Mouse (Mus musculus) layer of hippocampus, adult 9-10 months (tissue): ENCODE measurements around the gene Kdm1a.

ENCODE experiments used
- DNase-seq: peaks from one replicate; pipeline ENCODE4 v3.0.0; 2022; ENCODE audit warnings: low spot score

Kdm1a gene

DNA sequence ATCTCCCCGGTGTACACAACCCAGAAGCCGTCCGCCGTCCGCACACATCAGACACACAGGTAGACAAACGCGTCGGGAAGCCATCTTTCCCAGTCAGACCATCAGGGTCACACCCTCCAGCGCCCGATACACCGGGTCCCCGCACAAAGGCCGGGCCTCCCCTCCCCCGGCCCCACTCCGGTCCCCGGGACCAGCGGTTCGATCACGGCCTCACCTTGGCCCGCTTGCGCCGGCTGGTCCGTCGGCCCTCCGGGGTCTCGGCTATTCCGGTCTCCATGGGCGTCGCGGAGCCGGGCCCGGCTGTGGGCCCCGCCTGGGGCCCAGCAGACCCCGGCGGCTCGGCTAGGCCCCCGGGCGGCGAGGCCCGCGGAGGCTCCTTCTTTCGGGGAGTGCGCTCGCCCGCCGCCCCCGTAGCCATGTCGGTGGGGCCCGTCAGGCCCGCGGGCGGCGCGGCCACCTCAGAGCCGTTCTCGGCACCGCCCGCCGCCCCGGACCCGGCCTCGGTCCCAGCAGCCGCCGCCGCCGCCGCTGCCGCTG is 437 bp downstream of the Kdm1a start:
- DNase-seq = no peak

DNA sequence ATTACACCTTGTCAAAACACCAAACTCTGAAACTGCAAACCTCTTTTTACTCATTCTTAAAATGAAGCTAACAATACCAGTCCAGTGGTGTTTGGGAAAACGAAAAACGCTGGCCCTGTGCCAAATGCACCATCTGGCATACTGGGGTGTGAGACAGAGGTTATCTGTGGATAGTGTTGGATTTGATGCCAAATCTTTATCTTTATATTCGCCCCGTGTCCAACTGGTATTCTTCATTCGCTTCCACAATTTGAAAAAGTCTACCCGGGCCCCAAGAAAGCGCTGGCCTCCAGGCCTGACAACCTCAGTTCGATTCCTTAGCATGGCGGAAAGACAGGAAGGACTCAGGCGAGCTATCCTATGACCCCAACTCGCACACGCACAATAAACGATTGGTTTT is 1.0 kb downstream of the Kdm1a start:
- no peak for DNase-seq

DNA sequence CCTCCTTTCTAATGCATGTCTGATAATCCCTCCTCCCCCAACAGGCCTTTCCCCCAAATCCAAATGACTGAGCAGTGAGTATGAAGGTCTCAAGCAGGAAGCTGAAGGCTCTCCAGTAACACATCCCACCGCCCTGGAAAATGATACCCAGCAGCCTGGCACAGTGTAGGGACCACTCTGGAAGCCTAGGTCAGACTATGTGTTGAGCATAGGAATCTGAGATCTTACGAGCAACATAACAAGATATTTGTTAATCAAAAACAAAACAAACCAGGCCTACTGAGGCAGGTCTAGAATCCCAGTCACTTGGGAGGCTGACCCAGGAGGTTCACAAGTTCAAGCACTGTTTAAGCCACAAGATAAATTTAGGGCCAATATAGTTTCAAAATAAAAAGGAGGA is 2.0 kb downstream of the Kdm1a start:
- no peak for DNase-seq

DNA sequence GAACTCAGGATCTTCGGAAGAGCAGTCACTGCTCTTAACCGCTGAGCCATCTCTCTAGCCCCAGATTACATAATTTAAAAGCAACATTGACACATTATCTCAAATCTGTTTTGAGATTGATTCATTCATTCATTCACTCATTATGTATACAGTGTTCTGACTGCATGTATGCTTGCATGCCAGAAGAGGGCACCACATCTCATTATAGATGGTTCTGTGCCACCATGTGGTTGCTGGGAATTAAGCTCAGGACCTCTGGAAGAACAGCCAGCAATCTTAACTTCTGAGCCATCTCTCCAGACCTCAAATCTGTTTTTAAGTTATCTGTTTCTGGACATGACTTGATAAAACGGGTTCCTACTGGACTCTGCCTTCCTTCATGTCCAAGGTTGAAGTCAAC is 2.7 kb downstream of the Kdm1a start:
- DNase-seq = no peak

DNA sequence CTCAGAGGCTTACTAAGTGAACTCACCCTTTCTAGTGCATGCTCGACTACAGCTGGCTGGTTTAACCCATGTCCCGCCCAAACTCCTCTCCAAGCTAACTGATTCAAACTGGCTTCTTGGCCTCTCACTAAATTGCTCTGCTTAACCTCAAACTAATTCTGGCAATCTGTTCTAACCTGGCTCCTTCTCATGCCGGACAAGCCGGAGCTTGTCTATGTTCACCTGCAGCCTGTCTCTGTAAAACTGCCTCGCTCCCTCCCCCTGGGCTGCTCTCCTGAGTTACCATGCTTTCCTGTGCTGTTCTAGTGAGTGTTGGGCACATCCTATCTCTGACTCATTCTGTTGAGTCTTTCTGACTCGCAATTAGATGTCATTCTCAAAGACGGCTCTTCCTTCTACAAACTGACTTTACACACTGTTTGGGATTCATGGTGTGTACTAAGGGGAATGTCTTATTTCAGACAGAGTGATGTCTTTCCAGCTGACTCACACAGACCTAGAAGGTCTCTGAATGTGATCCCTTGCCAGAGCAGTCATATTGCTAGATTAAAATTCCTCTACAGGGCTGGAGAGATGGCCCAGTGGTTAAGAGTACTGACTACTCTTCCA is 4.2 kb downstream of the Kdm1a start:
- DNase-seq = no peak

DNA sequence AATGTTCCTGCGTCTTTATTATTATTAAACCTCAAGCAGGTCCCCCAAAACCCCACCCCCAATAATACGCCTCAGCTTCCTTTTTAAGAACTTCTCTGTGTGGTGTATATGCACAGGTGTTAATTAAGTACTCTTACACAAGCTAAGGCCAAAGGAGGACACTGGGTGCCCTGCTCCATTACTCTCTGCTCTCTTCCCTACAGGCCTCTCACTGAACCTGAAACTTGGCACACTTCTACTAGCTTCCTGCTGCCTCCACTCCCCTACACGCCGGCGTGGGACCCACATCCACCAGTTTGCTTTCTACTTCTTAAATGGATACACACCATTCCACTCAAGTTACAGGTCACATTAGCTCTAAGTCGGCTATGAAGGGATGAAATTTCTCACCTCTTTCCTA is 7.3 kb downstream of the Kdm1a start:
- DNase-seq = no peak

DNA sequence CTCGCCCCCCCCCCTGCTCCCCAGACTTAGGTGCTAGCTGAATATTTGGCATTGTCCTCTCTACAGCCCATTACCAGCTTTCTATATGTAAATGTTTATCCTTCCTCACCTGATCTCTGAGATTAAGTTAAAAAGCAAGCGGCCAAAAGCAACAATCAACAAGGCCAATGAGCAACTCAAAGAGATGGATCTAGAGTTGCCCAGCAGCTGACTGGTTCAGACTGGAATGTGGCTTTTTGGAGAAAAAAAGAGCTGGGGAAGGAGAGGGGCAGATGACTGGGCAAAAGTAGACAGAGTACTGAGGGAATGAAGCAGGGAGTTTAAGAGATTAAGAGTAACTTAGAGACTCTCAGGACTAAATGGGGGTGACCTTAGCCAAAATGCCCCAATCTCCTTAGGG is 8.5 kb downstream of the Kdm1a start:
- no peak for DNase-seq

DNA sequence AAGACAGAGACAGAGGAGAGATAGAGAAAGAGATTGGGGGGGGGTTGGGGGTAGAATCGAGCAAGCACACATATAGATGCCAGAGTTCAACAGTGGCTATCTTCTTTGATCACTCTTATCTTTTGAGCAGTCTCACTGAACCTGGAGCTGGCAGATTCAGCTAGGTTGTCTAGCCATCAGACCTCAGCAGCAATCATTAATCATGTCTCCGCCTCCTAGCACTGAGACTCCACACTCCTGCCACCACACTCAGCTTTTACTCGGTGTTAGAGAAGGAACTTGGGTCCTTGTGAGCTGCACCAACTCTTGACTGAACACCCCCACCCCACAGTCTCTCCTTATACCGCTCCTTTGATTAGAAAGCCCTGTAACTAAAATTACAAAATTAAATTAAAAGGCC is 10.4 kb downstream of the Kdm1a start:
- DNase-seq = no peak

DNA sequence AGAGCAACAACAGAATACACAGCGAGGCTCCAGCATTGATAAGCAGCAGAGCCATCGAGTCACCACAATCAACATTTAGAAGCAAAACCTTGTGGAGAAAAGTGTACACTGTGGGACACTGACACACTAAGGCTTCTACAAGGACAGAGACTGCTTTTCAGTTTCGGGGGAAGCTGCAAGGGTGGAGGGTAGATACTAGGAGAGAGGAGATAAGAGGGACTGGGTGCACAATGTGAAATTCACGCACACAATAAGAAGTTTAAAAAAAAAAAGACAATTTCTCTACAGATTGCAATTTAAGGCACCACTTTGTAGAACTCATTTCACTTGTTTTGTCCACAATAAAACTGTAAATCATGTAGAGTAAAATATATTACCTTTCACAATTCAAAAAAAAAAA is 14.5 kb downstream of the Kdm1a start:
- no peak for DNase-seq

DNA sequence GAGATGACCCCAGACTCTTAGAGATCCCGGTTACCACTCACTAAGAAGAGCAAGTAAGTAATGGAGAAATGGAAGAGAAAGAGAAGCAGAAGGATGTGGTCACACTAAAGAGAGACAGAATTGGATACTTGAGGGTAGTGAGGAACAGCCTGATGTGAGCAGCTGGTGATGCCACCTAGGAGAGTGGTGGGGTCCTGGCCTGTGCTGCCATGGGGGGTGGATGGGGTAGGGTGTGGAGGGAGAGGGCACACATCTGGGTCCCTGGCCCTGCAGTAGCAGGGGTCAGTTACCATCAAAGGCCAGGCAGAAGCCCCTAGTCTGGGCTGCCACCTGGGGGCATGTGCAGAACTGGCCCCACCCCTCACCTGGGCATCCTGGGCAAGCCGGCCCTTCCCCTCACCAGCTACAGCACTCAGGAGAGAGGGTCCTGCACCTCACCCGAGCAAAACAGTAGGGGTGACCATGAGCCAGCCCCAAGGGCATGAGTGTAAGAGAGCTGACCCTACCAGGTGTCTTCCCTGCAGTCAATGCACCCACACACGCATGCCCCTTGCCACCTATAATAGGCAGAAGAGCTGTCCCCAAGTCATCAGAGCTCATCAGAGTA is 15.2 kb downstream of the Kdm1a start:
- DNase-seq = no peak

DNA sequence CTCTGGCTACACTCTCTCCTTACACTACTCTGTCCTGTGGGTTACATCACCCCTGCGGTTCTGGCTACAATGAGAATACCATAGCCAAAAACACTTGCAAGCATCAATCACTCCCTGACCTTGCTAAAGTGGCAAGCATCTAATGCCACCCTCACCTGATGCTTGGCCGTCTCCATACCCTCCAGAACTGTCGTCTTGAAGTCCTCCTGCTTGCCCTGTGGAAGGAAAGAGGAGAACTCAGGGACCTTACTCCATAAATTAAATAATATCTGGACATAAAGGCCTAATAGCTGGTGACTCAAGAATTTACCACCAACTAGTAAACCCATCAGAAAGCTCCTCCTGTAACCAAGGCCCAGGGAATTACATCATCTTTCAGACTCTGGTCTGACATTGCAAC is 20.6 kb downstream of the Kdm1a start:
- DNase-seq = no peak

DNA sequence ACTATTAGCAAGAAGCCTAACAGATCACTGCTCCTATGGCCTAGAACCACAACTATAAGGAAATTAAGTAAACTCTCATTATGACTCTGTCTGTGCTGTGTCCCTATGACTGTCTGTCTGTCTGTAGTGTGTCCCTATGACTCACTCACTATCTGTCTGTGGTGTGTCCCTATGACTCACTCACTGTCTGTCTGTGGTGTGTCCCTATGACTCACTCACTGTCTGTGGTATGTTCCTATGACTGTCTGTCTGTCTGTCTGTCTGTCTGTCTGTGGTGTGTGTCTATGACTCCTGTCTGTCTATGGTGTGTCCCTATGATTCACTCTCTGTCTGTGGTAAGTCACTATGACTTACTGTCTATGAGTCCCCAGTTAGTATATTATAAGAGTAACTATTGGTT is 32.5 kb downstream of the Kdm1a start:
- DNase-seq = no peak

DNA sequence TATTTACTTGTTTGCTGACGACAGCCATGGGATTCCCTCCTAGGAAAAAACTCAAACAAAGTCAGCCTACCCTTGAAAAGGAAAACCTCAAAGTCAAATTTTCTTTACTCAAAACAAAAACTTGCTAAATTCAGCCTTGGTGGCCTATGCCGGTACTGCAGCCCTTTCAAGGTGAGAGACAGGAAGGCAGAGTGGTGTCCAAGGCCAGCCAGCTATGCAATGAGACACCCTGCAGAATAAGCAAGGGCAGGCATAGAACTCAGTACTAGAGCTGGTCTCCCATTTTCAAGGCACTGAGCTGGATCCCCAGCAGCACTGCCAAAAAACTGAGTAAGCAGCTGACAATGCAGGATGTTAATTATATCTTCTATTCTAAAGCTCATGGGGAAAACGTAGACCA is 33.9 kb downstream of the Kdm1a start:
- no peak for DNase-seq

DNA sequence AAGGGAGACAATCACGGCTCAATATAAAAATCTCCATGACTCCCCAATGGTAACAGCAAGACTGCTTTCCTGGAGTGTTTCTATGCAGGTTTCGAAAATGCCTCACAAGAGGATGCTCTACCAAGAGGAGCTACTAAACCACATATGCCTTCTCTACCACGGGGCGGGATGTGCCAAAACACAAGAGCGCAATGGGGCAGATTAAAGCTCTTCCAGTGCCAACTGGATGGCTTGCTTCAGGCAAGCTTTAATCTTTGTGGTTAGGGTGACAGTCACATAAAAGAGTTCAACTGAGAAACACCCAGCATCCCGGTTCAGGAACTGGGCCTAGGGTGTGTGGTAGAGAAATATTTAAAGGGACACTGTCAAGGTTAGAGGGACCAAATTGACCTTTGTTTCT is 39.8 kb downstream of the Kdm1a start:
- DNase-seq = no peak

DNA sequence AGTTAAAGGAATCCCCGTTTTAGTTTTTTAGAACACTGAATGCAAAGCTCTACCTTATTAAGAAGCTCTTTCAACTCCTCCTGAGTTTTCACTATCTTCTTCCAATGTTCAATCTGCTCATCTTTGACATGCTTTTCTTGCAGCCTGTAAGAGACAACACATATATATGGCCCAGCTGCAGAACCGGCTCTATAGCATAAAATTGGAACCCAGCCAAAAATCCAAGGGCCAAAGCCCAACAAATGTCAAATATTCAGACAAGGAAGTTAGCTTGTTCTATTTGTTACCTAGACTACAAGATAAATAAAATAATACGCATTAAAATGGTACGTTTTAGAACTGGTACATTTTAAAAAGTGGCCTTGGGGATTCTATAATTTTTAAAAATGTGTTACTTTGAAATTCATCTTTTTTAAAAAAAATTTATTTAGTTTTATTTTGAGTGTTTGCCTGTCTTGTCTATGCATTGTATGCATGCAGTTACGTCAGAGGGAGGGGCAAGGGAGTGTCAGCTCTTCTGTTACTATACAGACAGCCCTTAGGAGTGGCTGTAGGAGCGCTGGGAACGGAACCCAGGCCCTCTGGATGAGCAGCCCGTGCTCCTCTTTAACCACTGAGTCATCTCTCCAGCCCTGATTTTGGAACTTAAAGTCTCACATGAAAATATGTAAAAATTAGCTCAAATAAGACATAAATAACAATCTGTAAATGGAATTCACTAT is 42.1 kb downstream of the Kdm1a start:
- no peak for DNase-seq

DNA sequence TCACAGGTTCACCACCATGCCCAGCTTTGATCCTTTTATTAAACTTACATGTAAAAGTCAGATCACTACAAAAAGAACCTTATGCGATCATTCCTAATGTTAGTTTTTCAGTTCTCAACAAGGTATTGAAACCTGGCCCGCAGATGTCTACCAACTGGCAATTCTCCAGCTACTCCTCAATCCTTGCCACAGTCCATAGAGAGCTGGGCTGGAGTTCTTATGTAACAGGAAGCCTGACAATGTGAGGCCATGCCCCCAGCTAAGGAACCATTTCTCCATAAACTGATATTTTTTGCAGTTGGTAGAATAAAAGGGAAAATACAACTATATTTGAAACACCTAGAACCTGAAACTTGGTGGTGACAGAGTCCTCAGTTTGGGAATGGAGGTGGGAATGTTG is 42.8 kb downstream of the Kdm1a start:
- no peak for DNase-seq

DNA sequence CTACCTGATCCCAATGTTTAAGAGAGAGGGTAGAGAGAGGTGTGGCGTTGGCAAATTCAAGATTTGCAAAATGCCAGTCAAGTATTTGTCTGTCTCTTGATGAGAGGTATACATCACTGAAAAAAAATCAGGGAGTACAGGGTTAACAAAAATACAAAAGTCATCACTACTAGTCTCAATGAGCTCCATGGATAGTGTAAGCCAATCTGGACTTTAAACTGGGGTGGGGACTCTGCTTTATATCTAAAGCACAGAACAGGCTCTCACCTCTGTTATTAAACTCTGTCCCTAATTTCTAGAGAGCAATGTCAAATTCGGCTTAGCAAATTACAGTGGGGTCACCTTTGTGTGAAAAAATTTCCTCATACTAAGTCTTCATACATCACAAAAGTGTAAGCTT is 44.9 kb downstream of the Kdm1a start:
- DNase-seq = no peak

DNA sequence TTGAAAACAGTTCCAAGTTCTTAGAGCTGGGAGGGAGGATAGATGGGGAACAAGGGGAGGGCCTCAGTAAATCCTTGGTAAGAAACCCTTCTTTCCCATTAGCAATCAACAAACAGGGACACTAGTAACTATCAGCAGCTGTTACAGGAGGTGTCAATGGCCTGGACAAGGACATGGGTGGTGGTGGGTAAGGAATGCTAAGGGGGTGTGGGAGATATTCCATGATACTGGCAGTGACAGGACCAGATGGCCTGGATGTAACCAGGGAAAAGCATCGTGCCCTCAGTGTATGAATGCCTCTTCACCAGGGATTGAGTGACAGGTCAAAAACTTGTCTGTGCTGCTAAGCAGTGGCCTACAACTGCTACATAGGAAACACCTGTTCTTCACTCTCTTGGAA is 49.4 kb downstream of the Kdm1a start:
- no peak for DNase-seq

DNA sequence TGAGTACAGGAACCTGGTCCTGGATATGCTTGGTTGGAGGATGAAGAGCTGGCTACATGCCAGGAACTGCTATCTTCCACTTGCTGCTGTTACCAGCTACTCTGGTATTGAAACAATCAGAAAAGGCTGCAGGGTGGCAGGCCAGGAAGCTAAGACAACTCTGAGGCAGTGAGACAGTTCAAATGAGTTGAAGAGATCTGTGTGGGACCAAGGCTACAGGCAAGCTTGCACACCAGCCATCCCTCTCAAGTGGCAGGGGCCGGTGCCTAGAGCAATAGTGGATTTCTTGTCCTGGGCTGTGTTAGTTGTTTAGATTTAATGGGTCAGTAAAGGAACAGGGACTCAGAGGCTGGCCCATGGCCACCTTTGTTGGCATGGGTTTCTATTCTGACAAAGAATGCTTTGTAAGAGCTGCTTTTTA is 54.1 kb downstream of the Kdm1a start:
- no peak for DNase-seq

DNA sequence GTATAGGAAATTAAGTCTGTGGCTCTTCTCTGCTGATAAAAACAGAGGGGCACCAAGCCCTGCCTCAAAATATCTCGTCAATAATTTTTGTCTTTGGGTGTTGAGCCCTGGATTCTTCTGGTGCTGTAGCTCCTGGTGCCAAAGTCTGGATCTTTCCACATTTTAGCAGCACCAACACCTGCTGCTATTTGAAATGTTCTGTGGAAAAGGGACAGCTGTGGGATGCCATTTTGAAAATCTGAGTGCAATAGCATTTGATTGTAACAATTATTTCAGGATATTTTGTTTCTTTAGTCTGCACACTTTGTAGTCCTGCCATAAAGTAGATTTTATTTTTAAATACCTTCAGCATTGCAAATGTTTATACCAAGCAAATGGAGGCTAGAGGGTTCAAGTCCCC is 54.8 kb downstream of the Kdm1a start:
- DNase-seq = no peak

DNA sequence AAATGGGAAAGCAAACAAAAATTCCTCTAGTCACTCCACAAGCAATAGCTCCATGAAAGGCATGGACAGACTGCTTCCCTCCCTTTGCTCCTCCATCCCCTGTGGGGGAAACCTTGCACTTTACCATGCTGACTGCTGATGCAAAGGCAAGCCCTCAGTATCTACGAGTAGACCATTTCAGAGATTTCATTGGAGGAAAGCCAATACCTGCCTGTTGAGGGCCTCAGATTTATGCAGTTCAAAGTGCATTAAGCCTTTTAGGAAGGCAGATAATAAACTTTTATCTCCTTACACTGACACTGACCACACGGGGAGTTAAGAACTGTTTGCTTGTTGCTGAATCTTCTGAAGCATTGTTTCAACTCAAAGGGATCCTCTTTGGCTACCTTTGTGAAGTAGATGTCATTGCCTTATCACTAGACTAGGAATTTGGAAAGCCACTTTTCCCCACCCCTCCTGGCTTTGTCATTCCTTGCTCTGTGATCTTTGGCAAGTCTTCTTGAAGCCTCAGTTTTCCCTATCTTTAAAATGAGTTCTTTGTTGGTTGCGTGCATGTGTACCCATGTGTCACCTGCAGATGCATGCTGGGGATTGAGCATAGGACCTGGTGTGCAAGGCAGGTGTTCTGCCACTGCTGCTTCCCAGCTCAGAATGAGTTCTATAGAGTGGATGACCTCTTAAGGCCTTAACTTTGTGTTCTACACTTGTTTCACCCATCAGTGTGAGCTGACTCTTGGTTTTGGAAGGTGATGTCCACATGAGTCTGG is 56.1 kb downstream of the Kdm1a start:
- DNase-seq = no peak

DNA sequence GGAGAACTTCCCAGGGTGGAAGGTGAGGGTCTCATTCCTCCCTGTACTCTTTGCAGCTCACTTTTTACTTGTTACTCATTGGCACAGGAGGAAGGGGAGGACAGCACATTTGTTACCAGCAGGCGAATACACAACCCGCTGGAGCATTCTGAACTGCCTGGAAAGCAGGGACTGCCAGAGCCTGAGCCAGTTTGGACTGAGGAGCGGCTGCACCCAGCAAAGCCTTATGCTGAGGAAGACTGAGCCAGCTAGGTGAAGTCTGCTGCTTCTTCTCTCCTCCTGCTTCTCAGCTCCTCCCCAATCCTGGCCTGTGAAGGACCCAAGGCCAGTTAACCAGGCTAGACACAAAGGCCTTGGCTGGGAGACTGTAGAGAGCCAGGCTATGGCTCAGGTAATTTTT is 57.4 kb downstream of the Kdm1a start:
- DNase-seq = no peak

DNA sequence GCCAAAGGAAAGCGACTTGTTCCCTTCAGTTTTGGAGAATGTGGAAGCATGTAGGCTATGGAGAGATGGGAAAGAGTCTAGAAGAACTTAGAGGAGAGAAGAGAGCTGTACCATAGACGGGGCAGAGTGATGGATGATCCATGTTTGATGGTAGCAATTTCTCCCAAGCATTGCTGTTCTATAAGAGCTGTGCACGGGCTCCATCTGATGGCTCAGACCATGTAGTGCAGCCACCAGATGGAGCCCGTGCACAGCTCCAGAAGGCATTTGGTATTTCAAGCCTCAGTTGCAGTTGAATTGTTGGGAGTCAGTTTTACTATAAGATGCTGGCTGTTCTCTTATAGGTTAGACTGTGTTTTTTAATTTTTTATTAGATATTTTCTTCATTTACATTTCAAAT is 76.1 kb downstream of the Kdm1a start:
- peak; percentile 29 for DNase-seq
